Mouse (Mus musculus) stomach, postnatal 0 days (tissue): Measurements from ENCODE around the gene Dazl. TPM values are rescaled to one million over a fixed set of nuclear protein-coding genes. Genes with fewer than 3 reads are reported as not detected.

Experiments used
- ATAC-seq: fragments of 200-750 bp; cut with Nextera tagmentation; 2 replicates; pipeline ENCODE4 v1.8.0; 2017; ENCODE audit not compliant: low FRiP score, low TSS enrichment
- DNase-seq: peaks from one replicate; pipeline ENCODE4 v3.0.0-alpha.2; 2016; ENCODE audit warnings: low spot score
- H3K27ac ChIP-seq: fragments of 300-500 bp; sonication (generic); replicated peaks from 2 replicates; pipeline ENCODE4 v1.5.1; 2014; ENCODE audit warnings: mild to moderate bottlenecking, control low read depth
- H3K27me3 ChIP-seq: fragments of 300-500 bp; sonication (generic); 2 replicates; pipeline ENCODE4 v1.6.1; 2014; ENCODE audit warnings: low read length; ENCODE audit not compliant: control insufficient read depth, insufficient read depth
- H3K36me3 ChIP-seq: fragments of 300-500 bp; sonication (generic); 2 replicates; pipeline ENCODE4 v1.6.1; 2014; ENCODE audit warnings: low read length, mixed read lengths; ENCODE audit not compliant: control insufficient read depth, insufficient read depth
- H3K4me1 ChIP-seq: fragments of 300-500 bp; sonication (generic); replicated peaks from 2 replicates; pipeline ENCODE4 v1.6.1; 2014; ENCODE audit warnings: antibody characterized with exemption; ENCODE audit not compliant: control insufficient read depth, insufficient read depth
- H3K4me2 ChIP-seq: fragments of 300-500 bp; sonication (generic); replicated peaks from 2 replicates; pipeline ENCODE4 v1.6.1; 2014; ENCODE audit warnings: low read depth, mild to moderate bottlenecking, control low read depth, moderate library complexity
- H3K4me3 ChIP-seq: fragments of 300-500 bp; sonication (generic); 2 replicates; pipeline ENCODE4 v1.5.1; 2014; ENCODE audit warnings: low read depth, low read length, control low read depth
- H3K9ac ChIP-seq: fragments of 300-500 bp; sonication (generic); 2 replicates; pipeline ENCODE4 v1.6.1; 2014; ENCODE audit warnings: mild to moderate bottlenecking, low read length, control low read depth, mixed read lengths
- H3K9me3 ChIP-seq: fragments of 300-500 bp; sonication (generic); 2 replicates; pipeline ENCODE4 v1.6.1; 2016; ENCODE audit warnings: low read length; ENCODE audit not compliant: control insufficient read depth
- CTCF ChIP-seq: IDR thresholded peaks from 2 replicates; pipeline ENCODE4 v1.5.1; 2016; ENCODE audit warnings: antibody characterized with exemption, low read depth, mild to moderate bottlenecking, moderate library complexity
- EP300 ChIP-seq: optimal IDR thresholded peaks from 2 replicates; pipeline ENCODE3; 2016; ENCODE audit warnings: antibody characterized with exemption
- WGBS: fragments of 180-500 bp; shearing (Covaris S2); extraction: QIAGEN DNeasy Blood & Tissue Kit; methylation state at CpG from one replicate; pipeline ENCODE4 v1.1.7; 2014; 5-methylcytosine and 5-hydroxymethylcytosine counted together
- polyA plus RNA-seq: library from polyadenylated mRNA; unstranded; fragments of >200 nt; fragmentation: Nextera tagmentation; extraction: Ambion mirVana; gene quantifications from 2 replicates; pipeline ENCODE4 v1.2.1, GENCODE M21; 2015

Gene Dazl
- polyA plus RNA-seq, 1 experiment from 2014 or later: 0.13 TPM

GRCm38 (mm10) chr17:50310148-50310802, 16.8 kb upstream of the Dazl start:
- ATAC-seq (no peak), DNase-seq (no peak)
- Histone ChIP-seq H3K4me3 (no peak overlapping the region), H3K4me2 (no peak overlapping the region), H3K4me1 (no peaks in the 10 kb centered on the region), H3K36me3 (no peaks in the 10 kb centered on the region), H3K27me3 (no peaks in the 10 kb centered on the region), H3K9me3 (no peaks in the 10 kb centered on the region), H3K27ac (no peak overlapping the region), H3K9ac (no peak overlapping the region)
- no peak for TF ChIP-seq EP300
- no peak for TF ChIP-seq CTCF
- 53% methylated on average over 10 of the region's 10 CpGs for WGBS

GRCm38 (mm10) chr17:50309512-50310072, 16.2 kb upstream of the Dazl start:
- H3K9ac ChIP-seq: no peak overlapping the region
- no peak overlapping the region for H3K4me2 ChIP-seq
- TF ChIP-seq EP300: no peak
- TF ChIP-seq CTCF: no peak
- H3K4me3 ChIP-seq: no peak overlapping the region
- H3K27me3 ChIP-seq: no peaks in the 10 kb centered on the region
- no peak overlapping the region for H3K27ac ChIP-seq
- ATAC-seq: no peak
- no peaks in the 10 kb centered on the region for H3K4me1 ChIP-seq
- WGBS: 61% methylated on average over 5 of the region's 5 CpGs
- H3K9me3 ChIP-seq: no peaks in the 10 kb centered on the region
- DNase-seq: no peak
- no peaks in the 10 kb centered on the region for H3K36me3 ChIP-seq

GRCm38 (mm10) chr17:50308880-50309279, 15.4 kb upstream of the Dazl start:
- no peaks in the 10 kb centered on the region for H3K9me3 ChIP-seq
- ATAC-seq (no peak), DNase-seq (no peak)
- H3K9ac ChIP-seq: no peak overlapping the region
- no peaks in the 10 kb centered on the region for H3K4me1 ChIP-seq
- WGBS: 66% methylated on average over 5 of the region's 5 CpGs
- no peak for TF ChIP-seq EP300
- TF ChIP-seq CTCF: no peak
- H3K4me3 ChIP-seq: no peak overlapping the region
- no peak overlapping the region for H3K27ac ChIP-seq
- no peak overlapping the region for H3K4me2 ChIP-seq
- no peaks in the 10 kb centered on the region for H3K27me3 ChIP-seq
- H3K36me3 ChIP-seq: no peaks in the 10 kb centered on the region

- ATAC-seq (no peak), DNase-seq (no peak)
- Histone ChIP-seq H3K9me3 (no peaks in the 10 kb centered on the region), H3K4me1 (no peaks in the 10 kb centered on the region), H3K36me3 (no peaks in the 10 kb centered on the region), H3K4me3 (no peak overlapping the region), H3K27ac (no peak overlapping the region), H3K4me2 (no peak overlapping the region), H3K27me3 (no peaks in the 10 kb centered on the region), H3K9ac (no peak overlapping the region)
- WGBS: 83% methylated on average over 10 of the region's 10 CpGs
- TF ChIP-seq EP300: no peak
- no peak for TF ChIP-seq CTCF
Observed at GRCm38 (mm10) chr17:50308059-50308647, 14.7 kb upstream of the Dazl start.

GRCm38 (mm10) chr17:50302867-50303266, 9.4 kb upstream of the Dazl start:
- Histone ChIP-seq H3K4me3 (no peak overlapping the region), H3K4me1 (no peaks in the 10 kb centered on the region), H3K9ac (no peak overlapping the region), H3K27me3 (no peaks in the 10 kb centered on the region), H3K4me2 (no peak overlapping the region), H3K27ac (no peak overlapping the region), H3K36me3 (no peaks in the 10 kb centered on the region), H3K9me3 (no peaks in the 10 kb centered on the region)
- TF ChIP-seq EP300 (no peak), CTCF (no peak)
- no peak for ATAC-seq
- 62% methylated on average over 3 of the region's 3 CpGs for WGBS
- DNase-seq: no peak
